Mouse (Mus musculus): ENCODE measurements around the gene Prr11. TPM values are rescaled to one million over a fixed set of nuclear protein-coding genes. Genes with fewer than 3 reads are reported as not detected.
"Not testable (repeated sequence)": the region's sequence is repeated elsewhere in the genome, so short reads cannot be mapped to it uniquely, and the experiment has no call there.

The Prr11 gene
- total RNA-seq, 2 experiments from 2014 or later, result 0.10 to 0.22 TPM

GRCm38 (mm10) chr11:87086290-87086984 lies 22.1 kb downstream of the Prr11 start, which contains the start of gene Smg8:
Gene Smg8 (minus strand): TSS chr11:87086774.
- Histone ChIP-seq H3K27ac (peak within 1 kb of the TSS; percentile 90), H3K4me3 (peak within 1 kb of the TSS; percentile 87)
- intact Hi-C loops (cut with DNase I), result no loop called here
- peak; percentile 86 for DNase-seq
- TF ChIP-seq CTCF (IDR thresholded peaks at IDR 0.05), result no peak

DNA sequence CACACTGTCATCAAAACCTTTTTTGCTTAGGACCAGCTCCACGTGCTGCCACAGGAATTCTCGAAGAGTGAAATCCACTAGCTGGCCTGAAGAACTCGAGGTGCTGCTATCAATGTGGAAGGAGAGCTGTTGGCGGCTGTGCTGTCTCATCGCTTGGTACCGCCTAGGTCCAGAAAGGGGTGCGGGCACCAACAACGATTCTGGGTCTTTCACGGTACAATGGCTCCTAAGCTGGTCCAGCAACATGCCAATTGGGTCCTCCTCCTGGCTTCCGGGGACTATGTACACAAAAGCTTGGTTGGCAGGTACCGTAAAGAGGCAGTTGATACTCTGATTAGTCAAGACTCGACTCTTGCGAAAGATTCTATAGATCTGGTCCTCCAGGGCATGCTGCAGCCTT lies 23.0 kb downstream of the Prr11 start:
- H3K27ac ChIP-seq, result no peak overlapping the region
- intact Hi-C loops (cut with DNase I), result no loop called here
- DNase-seq, result no peak
- TF ChIP-seq CTCF (IDR thresholded peaks at IDR 0.05), result no peak
- peak overlapping the region; percentile 87 for H3K4me3 ChIP-seq

GRCm38 (mm10) chr11:87083712-87084111 lies 24.8 kb downstream of the Prr11 start:
- H3K27ac ChIP-seq, result no peak overlapping the region
- no peak for DNase-seq
- no peak overlapping the region for H3K4me3 ChIP-seq
- intact Hi-C loops (cut with DNase I), result no loop called here
- no peak for TF ChIP-seq CTCF (IDR thresholded peaks at IDR 0.05)

DNA sequence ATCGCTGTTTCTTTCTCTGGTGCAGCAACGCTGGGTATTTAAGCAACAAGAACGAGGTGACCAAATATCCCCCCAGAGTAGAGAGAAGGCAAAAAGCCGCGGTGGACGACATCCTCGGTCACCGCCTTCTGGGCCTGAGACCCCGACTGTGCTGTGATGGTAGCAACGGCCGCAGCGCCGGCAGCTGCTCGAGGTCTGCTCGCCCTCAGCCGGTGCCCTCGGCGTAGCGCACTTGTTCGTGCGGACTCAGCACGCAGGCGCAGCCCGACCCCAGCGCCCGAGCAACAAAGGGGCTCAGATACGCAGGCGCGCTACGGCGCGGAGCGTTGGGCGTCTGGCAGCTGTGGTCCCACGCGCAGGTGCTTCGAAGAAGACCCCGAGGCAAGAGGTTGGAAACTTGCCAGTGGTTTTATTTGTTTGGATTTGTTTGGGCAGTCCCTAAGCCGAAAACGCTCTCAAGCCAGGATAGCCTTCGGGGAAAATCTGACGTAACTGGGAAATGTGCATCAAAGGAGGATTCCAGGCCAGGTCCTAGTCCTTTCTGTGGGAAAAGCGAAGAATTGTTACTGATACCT lies 34.6 kb downstream of the Prr11 start, which contains the start of gene Gdpd1:
TSS of gene Gdpd1 (minus strand) at position 197 of the 575 bp plus-strand sequence.
- DNase-seq, result peak; percentile 89
- peak; percentile 39 for TF ChIP-seq CTCF (IDR thresholded peaks at IDR 0.05)
- H3K27ac ChIP-seq, result peak within 1 kb of the TSS; percentile 83
- intact Hi-C loops (cut with DNase I), result no loop called here
- peak within 1 kb of the TSS; percentile 77 for H3K4me3 ChIP-seq

DNA sequence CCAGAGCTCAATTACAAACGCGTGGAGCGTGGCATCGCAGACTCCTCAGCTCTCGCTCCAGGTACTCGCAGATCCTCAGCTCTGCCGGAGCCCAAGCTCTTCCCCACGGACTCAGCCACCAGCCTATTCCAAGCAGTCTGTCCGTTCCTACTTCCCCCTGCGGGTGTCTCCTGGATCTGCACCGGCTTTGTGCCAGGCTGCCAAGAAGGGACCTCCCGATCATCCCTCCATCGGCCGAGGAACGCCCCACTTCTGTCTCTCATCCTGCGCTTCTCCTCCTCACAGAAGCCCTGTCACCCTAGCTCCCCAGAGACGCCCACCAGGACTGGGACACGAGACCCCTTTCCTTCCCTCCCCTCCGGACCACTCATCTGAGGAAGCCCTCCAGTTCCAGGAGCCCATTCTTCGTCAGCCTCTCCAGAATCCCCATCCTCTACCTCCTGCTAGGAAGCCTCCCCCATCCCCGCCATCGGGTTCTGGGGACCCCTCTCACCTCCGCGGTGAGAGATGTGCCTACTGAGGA lies 35.1 kb downstream of the Prr11 start:
- intact Hi-C loops (cut with DNase I), result no loop called here
- DNase-seq, result peak; percentile 77
- Histone ChIP-seq H3K4me3 (peak overlapping the region; percentile 77), H3K27ac (peak overlapping the region; percentile 83)
- peak; percentile 63 for TF ChIP-seq CTCF (IDR thresholded peaks at IDR 0.05)

DNA sequence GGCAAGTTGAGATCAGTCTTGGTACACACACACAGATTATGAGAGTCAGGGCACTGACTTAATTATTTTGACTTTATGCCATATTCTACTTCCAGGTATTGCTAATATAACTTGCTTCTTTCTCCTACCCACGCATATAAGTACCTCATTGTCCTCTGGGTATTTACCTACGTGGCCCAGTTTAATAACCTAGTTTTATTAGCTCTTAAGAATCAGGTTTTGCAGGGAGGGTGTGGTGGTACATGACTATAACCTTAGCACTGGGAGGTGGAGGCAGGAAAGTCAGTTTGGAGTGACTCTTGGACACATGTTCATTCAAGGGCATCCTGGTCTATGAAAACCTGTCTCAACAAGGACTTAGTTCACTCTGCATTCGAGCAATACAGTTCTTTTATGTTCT lies 46.4 kb downstream of the Prr11 start:
- TF ChIP-seq CTCF (IDR thresholded peaks at IDR 0.05), result no peak
- no peak overlapping the region for H3K27ac ChIP-seq
- H3K4me3 ChIP-seq, result no peak overlapping the region
- intact Hi-C loops (cut with DNase I), result no loop called here
- DNase-seq, result no peak

GRCm38 (mm10) chr11:87060410-87060809 lies 48.1 kb downstream of the Prr11 start:
- TF ChIP-seq CTCF (IDR thresholded peaks at IDR 0.05), result no peak
- intact Hi-C loops (cut with DNase I), result no loop called here

GRCm38 (mm10) chr11:87056286-87056685 lies 52.2 kb downstream of the Prr11 start:
- Histone ChIP-seq H3K4me3 (no peak overlapping the region), H3K27ac (no peak overlapping the region)
- DNase-seq, result no peak
- TF ChIP-seq CTCF (IDR thresholded peaks at IDR 0.05), result no peak
- intact Hi-C loops (cut with DNase I), result no loop called here

More at GRCm38 (mm10) chr11:87060410-87060809, 48.1 kb downstream of the Prr11 start:
- Histone ChIP-seq H3K27ac (no peak overlapping the region), H3K4me3 (no peak overlapping the region)
- DNase-seq, result no peak

DNA sequence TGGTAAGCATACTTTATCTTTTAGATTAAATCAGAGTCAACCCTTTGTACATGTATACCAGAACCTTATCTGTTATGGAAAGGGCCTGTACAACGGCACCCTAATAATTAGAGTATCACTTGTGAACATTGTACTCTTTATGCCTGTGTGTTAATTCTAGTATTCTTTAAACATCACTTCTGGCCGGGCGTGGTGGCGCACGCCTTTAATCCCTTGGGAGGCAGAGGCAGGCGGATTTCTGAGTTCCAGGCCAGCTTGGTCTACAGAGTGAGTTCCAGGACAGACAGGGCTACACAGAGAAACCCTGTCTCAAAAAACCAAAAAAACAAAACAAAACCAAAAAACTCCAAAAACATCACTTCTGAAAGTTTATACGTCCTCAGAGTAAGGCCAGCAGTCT lies 59.6 kb downstream of the Prr11 start:
- intact Hi-C loops (cut with DNase I); DNase-seq; H3K27ac ChIP-seq; H3K4me3 ChIP-seq: not testable (repeated sequence)

DNA sequence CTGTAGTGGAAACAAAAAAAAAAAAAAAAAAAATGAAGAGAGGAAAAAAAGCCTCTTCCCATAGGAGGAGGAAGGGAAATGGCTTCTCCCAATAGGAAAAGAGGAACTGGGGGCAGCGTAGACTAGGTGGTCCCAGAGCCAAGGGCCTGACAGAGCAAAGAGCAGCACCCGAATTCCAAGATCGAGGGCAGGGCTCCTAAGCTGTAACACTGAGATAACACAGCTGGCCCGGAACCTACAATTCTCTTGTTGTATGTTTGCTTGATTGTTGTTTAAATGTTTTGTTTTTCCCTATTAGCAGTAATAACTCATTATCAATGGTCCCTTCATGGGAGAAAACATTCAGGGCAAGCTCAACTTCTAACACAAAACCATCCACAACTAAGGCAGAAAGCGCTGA lies 61.5 kb downstream of the Prr11 start:
- TF ChIP-seq CTCF (IDR thresholded peaks at IDR 0.05), result no peak
- intact Hi-C loops (cut with DNase I), result no loop called here
- no peak overlapping the region for H3K27ac ChIP-seq
- DNase-seq, result no peak
- H3K4me3 ChIP-seq, result no peak overlapping the region

- DNase-seq, result no peak
- H3K27ac ChIP-seq, result no peak overlapping the region
- intact Hi-C loops (cut with DNase I), result no loop called here
- no peak for TF ChIP-seq CTCF (IDR thresholded peaks at IDR 0.05)
- H3K4me3 ChIP-seq, result no peak overlapping the region
Measured at GRCm38 (mm10) chr11:87043052-87043451, 65.5 kb downstream of the Prr11 start.

DNA sequence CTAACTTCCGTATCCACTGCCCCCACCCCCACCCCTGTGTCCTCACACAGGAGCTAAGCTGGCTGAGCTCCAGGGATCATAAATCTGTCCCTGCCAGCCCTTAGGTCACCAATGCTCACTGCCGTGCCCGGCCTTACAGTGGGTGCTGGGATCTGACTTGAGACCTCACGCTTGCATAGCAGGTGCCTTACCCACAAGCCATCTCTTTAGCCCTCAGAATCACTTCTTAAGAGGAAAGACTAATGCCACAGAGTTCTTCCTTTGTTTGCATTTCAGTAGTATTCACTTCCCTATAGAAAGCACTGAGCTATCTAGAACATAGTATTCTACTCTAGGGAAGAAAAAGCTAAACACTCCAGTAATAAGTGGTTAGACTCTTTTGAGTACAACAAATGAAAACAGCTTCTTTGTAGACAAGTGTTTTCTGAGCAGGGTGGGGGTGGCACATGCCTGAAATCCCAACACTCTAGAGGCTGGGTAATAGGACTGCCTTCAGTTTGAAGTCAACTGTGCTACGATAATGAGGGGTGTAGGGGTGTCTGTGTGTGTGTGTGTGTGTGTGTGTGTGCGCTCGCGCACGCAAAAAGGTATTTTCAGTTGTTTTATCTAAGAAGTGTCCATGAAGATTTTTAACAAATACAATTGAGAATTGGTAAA lies 69.1 kb downstream of the Prr11 start:
- Histone ChIP-seq H3K4me3 (no peak overlapping the region), H3K27ac (no peak overlapping the region)
- intact Hi-C loops (cut with DNase I), result no loop called here
- DNase-seq, result no peak
- TF ChIP-seq CTCF (IDR thresholded peaks at IDR 0.05), result no peak

Small RNA genes lying within 50 kb of the gene (microRNA-seq; reads per million reads assigned to microRNA genes)
- gene Mir301, result 30.3 reads per million, percentile 23 among the genes with 10 or more reads in this experiment

Other genes starting within 250 kb of the Prr11 start
- gene Ypel2, start 115.0 kb downstream of the Prr11 start, total RNA-seq (2021), result 10 to 100 TPM in 1 of 2 experiments, 1 to 10 TPM in 1; 4.5 to 11.6 TPM
- gene Gdpd1, start 34.6 kb downstream of the Prr11 start, total RNA-seq (2021), result 1 to 10 TPM; 3.3 to 4.2 TPM
- 1 to 10 TPM; 7.6 to 8.9 TPM for gene Smg8, start 21.9 kb downstream of the Prr11 start, total RNA-seq (2021)
- 1 to 10 TPM; 2.6 to 5.5 TPM for gene Ska2, start 526 bp upstream of the Prr11 start, total RNA-seq (2021)
- gene Trim37, start 18.4 kb upstream of the Prr11 start, total RNA-seq (2021), result 1 to 10 TPM; 3.3 to 3.6 TPM